Mouse (Mus musculus): Measurements from ENCODE around the gene Ctu2. TPM values are rescaled to one million over a fixed set of nuclear protein-coding genes. Genes with fewer than 3 reads are reported as not detected.

Ctu2 gene
- total and polyA plus RNA-seq, 2 experiments from 2014 or later, result 52.6 to 99.5 TPM

- no peak for TF ChIP-seq CTCF (IDR thresholded peaks at IDR 0.05)
- no peaks in the 10 kb centered on the region for H3K36me3 ChIP-seq (ENCODE audit: insufficient read depth, low read length)
- H3K9me3 ChIP-seq (ENCODE audit: low read length), result no peaks in the 10 kb centered on the region
- WGBS, result 87% methylated on average over 6 of the region's 6 CpGs
- ATAC-seq (ENCODE audit: low FRiP score) (no peak), DNase-seq (ENCODE audit: low spot score) (no peak)
- no peak overlapping the region for H3K4me3 ChIP-seq (ENCODE audit: low read depth, low read length)
- H3K4me2 ChIP-seq (ENCODE audit: low read depth, low read length, poor library complexity, severe bottlenecking), result no peak overlapping the region
- H3K27me3 ChIP-seq (ENCODE audit: insufficient read depth, low read length), result peaks cover 9% of the 10 kb centered on the region; the same call in 1 of the 2 replicates
- no peak overlapping the region for H3K27ac ChIP-seq (ENCODE audit: low read depth, low read length)
- no peaks in the 10 kb centered on the region for H3K4me1 ChIP-seq (ENCODE audit: insufficient read depth, low read length)
- H3K9ac ChIP-seq (replicated peaks; ENCODE audit: low read length, poor library complexity, severe bottlenecking), result no peak overlapping the region
These were observed 21.5 kb upstream of the Ctu2 start for GRCm38 (mm10) chr8:122454409-122454808.

GRCm38 (mm10) chr8:122457171-122457570 lies 18.8 kb upstream of the Ctu2 start:
- no peak overlapping the region for H3K4me2 ChIP-seq (ENCODE audit: low read depth, low read length, poor library complexity, severe bottlenecking)
- no peaks in the 10 kb centered on the region for H3K36me3 ChIP-seq (ENCODE audit: insufficient read depth, low read length)
- H3K27ac ChIP-seq (ENCODE audit: low read depth, low read length), result no peak overlapping the region
- WGBS, result 73% methylated on average over 11 of the region's 11 CpGs
- 0 out of 2 replicates have a peak overlapping the region, but pooled peaks have one; percentile 13 for H3K9ac ChIP-seq (replicated peaks; ENCODE audit: low read length, poor library complexity, severe bottlenecking)
- peaks cover 36% of the 10 kb centered on the region for H3K27me3 ChIP-seq (ENCODE audit: insufficient read depth, low read length)
- H3K4me3 ChIP-seq (ENCODE audit: low read depth, low read length), result no peak overlapping the region
- ATAC-seq (ENCODE audit: low FRiP score), result no peak
- H3K9me3 ChIP-seq (ENCODE audit: low read length), result no peaks in the 10 kb centered on the region
- no peak for TF ChIP-seq CTCF (IDR thresholded peaks at IDR 0.05)
- no peak for DNase-seq (ENCODE audit: low spot score)
- H3K4me1 ChIP-seq (ENCODE audit: insufficient read depth, low read length), result peaks cover 6% of the 10 kb centered on the region; the same call in 1 of the 2 replicates

GRCm38 (mm10) chr8:122459218-122459900 lies 16.6 kb upstream of the Ctu2 start:
- Histone ChIP-seq H3K4me1 (ENCODE audit: insufficient read depth, low read length) (peaks cover 6% of the 10 kb centered on the region; the same call in 1 of the 2 replicates), H3K9ac (replicated peaks; ENCODE audit: low read length, poor library complexity, severe bottlenecking) (no peak overlapping the region), H3K27ac (ENCODE audit: low read depth, low read length) (no peak overlapping the region), H3K36me3 (ENCODE audit: insufficient read depth, low read length) (no peaks in the 10 kb centered on the region), H3K27me3 (ENCODE audit: insufficient read depth, low read length) (peaks cover 38% of the 10 kb centered on the region), H3K9me3 (ENCODE audit: low read length) (no peaks in the 10 kb centered on the region), H3K4me3 (ENCODE audit: low read depth, low read length) (no peak overlapping the region), H3K4me2 (ENCODE audit: low read depth, low read length, poor library complexity, severe bottlenecking) (no peak overlapping the region)
- 63% methylated on average over 6 of the region's 6 CpGs for WGBS
- ATAC-seq (ENCODE audit: low FRiP score) (no peak), DNase-seq (ENCODE audit: low spot score) (no peak)
- TF ChIP-seq CTCF (IDR thresholded peaks at IDR 0.05), result peak; percentile 50

GRCm38 (mm10) chr8:122459990-122460389 lies 16.0 kb upstream of the Ctu2 start:
- H3K4me3 ChIP-seq (ENCODE audit: low read depth, low read length), result peak overlapping the region; percentile 40
- TF ChIP-seq CTCF (IDR thresholded peaks at IDR 0.05), result no peak
- 36% methylated on average over 7 of the region's 7 CpGs for WGBS
- peaks cover 6% of the 10 kb centered on the region; the same call in 1 of the 2 replicates for H3K4me1 ChIP-seq (ENCODE audit: insufficient read depth, low read length)
- no peak overlapping the region for H3K9ac ChIP-seq (replicated peaks; ENCODE audit: low read length, poor library complexity, severe bottlenecking)
- no peaks in the 10 kb centered on the region for H3K9me3 ChIP-seq (ENCODE audit: low read length)
- H3K4me2 ChIP-seq (ENCODE audit: low read depth, low read length, poor library complexity, severe bottlenecking), result peak overlapping the region; percentile 87
- DNase-seq (ENCODE audit: low spot score) (no peak), ATAC-seq (ENCODE audit: low FRiP score) (no peak)
- H3K36me3 ChIP-seq (ENCODE audit: insufficient read depth, low read length), result no peaks in the 10 kb centered on the region; the same call in 1 of the 2 replicates
- H3K27me3 ChIP-seq (ENCODE audit: insufficient read depth, low read length), result peaks cover 38% of the 10 kb centered on the region
- H3K27ac ChIP-seq (ENCODE audit: low read depth, low read length), result no peak overlapping the region

GRCm38 (mm10) chr8:122460524-122461472 lies 15.1 kb upstream of the Ctu2 start, which contains the start of gene Snai3:
Snai3 (minus strand) TSS chr8:122460733.
- peak within 1 kb of the TSS; percentile 39; the same call in 1 of the 2 replicates for H3K9ac ChIP-seq (replicated peaks; ENCODE audit: low read length, poor library complexity, severe bottlenecking)
- H3K36me3 ChIP-seq (ENCODE audit: insufficient read depth, low read length), result peaks cover 7% of the 10 kb centered on the region
- no peak within 1 kb of the TSS for H3K27ac ChIP-seq (ENCODE audit: low read depth, low read length)
- H3K9me3 ChIP-seq (ENCODE audit: low read length), result no peaks in the 10 kb centered on the region
- ATAC-seq (ENCODE audit: low FRiP score), result peak; percentile 45; the same call in 1 of the 2 replicates
- peaks cover 38% of the 10 kb centered on the region for H3K27me3 ChIP-seq (ENCODE audit: insufficient read depth, low read length)
- H3K4me2 ChIP-seq (ENCODE audit: low read depth, low read length, poor library complexity, severe bottlenecking), result peak within 1 kb of the TSS; percentile 87
- WGBS, result 4% methylated on average over 56 of the region's 56 CpGs
- no peak for TF ChIP-seq CTCF (IDR thresholded peaks at IDR 0.05)
- peak within 1 kb of the TSS; percentile 40 for H3K4me3 ChIP-seq (ENCODE audit: low read depth, low read length)
- peaks cover 6% of the 10 kb centered on the region; the same call in 1 of the 2 replicates for H3K4me1 ChIP-seq (ENCODE audit: insufficient read depth, low read length)
- DNase-seq (ENCODE audit: low spot score), result peak; percentile 6
